Mouse (Mus musculus) hindbrain, embryonic 10.5 days (tissue): ENCODE measurements at regions not wholly inside any gene's neighbourhood (a gene's known extent, or its start where the extent isn't known, plus 50 kb on each side); places are given as distances from the start of the nearest gene placed in this dataset.

Experiments
- DNase-seq: peaks from one replicate; pipeline ENCODE4 v3.0.0-alpha.2; 2017; ENCODE audit warnings: low spot score
- H3K27ac ChIP-seq: fragments of 300-500 bp; sonication (generic); 2 replicates; pipeline ENCODE4 v1.5.1; 2016; ENCODE audit warnings: mild to moderate bottlenecking, moderate library complexity
- H3K27me3 ChIP-seq: fragments of 300-500 bp; sonication (generic); 2 replicates; pipeline ENCODE4 v1.6.1; 2016; ENCODE audit warnings: mild to moderate bottlenecking; ENCODE audit not compliant: poor library complexity, insufficient read depth, severe bottlenecking
- H3K36me3 ChIP-seq: fragments of 300-500 bp; sonication (generic); 2 replicates; pipeline ENCODE4 v1.6.1; 2016; ENCODE audit warnings: mild to moderate bottlenecking, moderate library complexity
- H3K4me1 ChIP-seq: fragments of 300-500 bp; sonication (generic); replicated peaks from 2 replicates; pipeline ENCODE4 v1.6.1; 2016; ENCODE audit warnings: mild to moderate bottlenecking
- H3K4me3 ChIP-seq: fragments of 300-500 bp; sonication (generic); 2 replicates; pipeline ENCODE4 v1.5.1; 2016; ENCODE audit warnings: mild to moderate bottlenecking, moderate library complexity
- H3K9me3 ChIP-seq: fragments of 300-500 bp; sonication (generic); 2 replicates; pipeline ENCODE4 v1.6.1; 2016; ENCODE audit warnings: mild to moderate bottlenecking, moderate library complexity
- WGBS: fragments of 180-500 bp; shearing (Covaris S2); methylation state at CpG from one replicate; pipeline ENCODE4 v1.1.7; 2016; 5-methylcytosine and 5-hydroxymethylcytosine counted together

- Histone ChIP-seq H3K27me3 (no peaks in the 10 kb centered on the region), H3K4me3 (no peak overlapping the region), H3K36me3 (no peaks in the 10 kb centered on the region), H3K9me3 (no peaks in the 10 kb centered on the region), H3K4me1 (no peaks in the 10 kb centered on the region), H3K27ac (no peak overlapping the region)
- WGBS: 87% methylated on average over 2 of the region's 2 CpGs
- no peak for DNase-seq
Observed at GRCm38 (mm10) chr11:31522127-31522526, 149.6 kb downstream of the Bod1 start.

GRCm38 (mm10) chr11:31520909-31521308 is 150.8 kb downstream of the Bod1 start:
- no peak overlapping the region for H3K27ac ChIP-seq
- no peaks in the 10 kb centered on the region for H3K9me3 ChIP-seq
- no peaks in the 10 kb centered on the region for H3K27me3 ChIP-seq
- no peak for DNase-seq
- H3K4me3 ChIP-seq: no peak overlapping the region
- 78% methylated on average over 4 of the region's 4 CpGs for WGBS
- no peaks in the 10 kb centered on the region for H3K4me1 ChIP-seq
- H3K36me3 ChIP-seq: no peaks in the 10 kb centered on the region

- no peaks in the 10 kb centered on the region for H3K36me3 ChIP-seq
- H3K9me3 ChIP-seq: no peaks in the 10 kb centered on the region
- WGBS: 80% methylated on average over 5 of the region's 5 CpGs
- DNase-seq: no peak
- H3K4me1 ChIP-seq: no peaks in the 10 kb centered on the region
- H3K27me3 ChIP-seq: no peaks in the 10 kb centered on the region
- no peak overlapping the region for H3K4me3 ChIP-seq
- H3K27ac ChIP-seq: no peak overlapping the region
Observed at GRCm38 (mm10) chr11:31503239-31503916, 133.5 kb upstream of the Stc2 start.

GRCm38 (mm10) chr11:31485429-31485828 is 115.6 kb upstream of the Stc2 start:
- H3K4me3 ChIP-seq: no peak overlapping the region
- no peaks in the 10 kb centered on the region for H3K36me3 ChIP-seq
- H3K4me1 ChIP-seq: no peaks in the 10 kb centered on the region
- no peaks in the 10 kb centered on the region for H3K9me3 ChIP-seq
- 77% methylated on average over 4 of the region's 4 CpGs for WGBS
- H3K27me3 ChIP-seq: no peaks in the 10 kb centered on the region
- no peak for DNase-seq
- H3K27ac ChIP-seq: no peak overlapping the region

GRCm38 (mm10) chr11:31481057-31481340 is 111.1 kb upstream of the Stc2 start:
- Histone ChIP-seq H3K9me3 (no peaks in the 10 kb centered on the region), H3K27me3 (no peaks in the 10 kb centered on the region), H3K27ac (no peak overlapping the region), H3K36me3 (no peaks in the 10 kb centered on the region), H3K4me3 (no peak overlapping the region), H3K4me1 (peaks cover 12% of the 10 kb centered on the region; the same call in 1 of the 2 replicates)
- no peak for DNase-seq
- WGBS: 89% methylated on average over 1 of the region's 1 CpGs

- WGBS: 81% methylated on average over 5 of the region's 5 CpGs
- H3K4me3 ChIP-seq: no peak overlapping the region
- DNase-seq: no peak
- H3K9me3 ChIP-seq: no peaks in the 10 kb centered on the region
- H3K36me3 ChIP-seq: no peaks in the 10 kb centered on the region
- no peaks in the 10 kb centered on the region for H3K27me3 ChIP-seq
- no peak overlapping the region for H3K27ac ChIP-seq
- peaks cover 12% of the 10 kb centered on the region; the same call in 1 of the 2 replicates for H3K4me1 ChIP-seq
Observed at GRCm38 (mm10) chr11:31480225-31481056, 110.6 kb upstream of the Stc2 start.

- 65% methylated on average over 1 of the region's 1 CpGs for WGBS
- peaks cover 18% of the 10 kb centered on the region; the same call in 1 of the 2 replicates for H3K4me1 ChIP-seq
- H3K27me3 ChIP-seq: no peaks in the 10 kb centered on the region
- H3K27ac ChIP-seq: 0 out of 2 replicates have a peak overlapping the region, but pooled peaks have one; percentile 16
- H3K4me3 ChIP-seq: no peak overlapping the region
- H3K9me3 ChIP-seq: no peaks in the 10 kb centered on the region
- H3K36me3 ChIP-seq: no peaks in the 10 kb centered on the region
- DNase-seq: no peak
Observed at GRCm38 (mm10) chr11:31477763-31478162, 107.9 kb upstream of the Stc2 start.

GRCm38 (mm10) chr11:31477104-31477503 is 107.2 kb upstream of the Stc2 start:
- 61% methylated on average over 3 of the region's 3 CpGs for WGBS

GRCm38 (mm10) chr11:31473017-31473416 is 103.1 kb upstream of the Stc2 start:
- Histone ChIP-seq H3K9me3 (no peaks in the 10 kb centered on the region), H3K27me3 (no peaks in the 10 kb centered on the region), H3K4me1 (peaks cover 18% of the 10 kb centered on the region; the same call in 1 of the 2 replicates), H3K4me3 (no peak overlapping the region), H3K27ac (no peak overlapping the region), H3K36me3 (no peaks in the 10 kb centered on the region)
- WGBS: 60% methylated on average over 4 of the region's 4 CpGs
- DNase-seq: no peak

More at GRCm38 (mm10) chr11:31477104-31477503, 107.2 kb upstream of the Stc2 start:
- no peaks in the 10 kb centered on the region for H3K9me3 ChIP-seq
- H3K27ac ChIP-seq: no peak overlapping the region
- H3K36me3 ChIP-seq: no peaks in the 10 kb centered on the region
- H3K4me3 ChIP-seq: no peak overlapping the region
- DNase-seq: no peak
- H3K27me3 ChIP-seq: no peaks in the 10 kb centered on the region
- peaks cover 18% of the 10 kb centered on the region; the same call in 1 of the 2 replicates for H3K4me1 ChIP-seq

- Histone ChIP-seq H3K4me1 (peaks cover 6% of the 10 kb centered on the region; the same call in 1 of the 2 replicates), H3K4me3 (no peak overlapping the region), H3K36me3 (no peaks in the 10 kb centered on the region), H3K27me3 (no peaks in the 10 kb centered on the region), H3K27ac (no peak overlapping the region), H3K9me3 (no peaks in the 10 kb centered on the region)
- DNase-seq: no peak
- WGBS: 70% methylated on average over 2 of the region's 2 CpGs
Observed at GRCm38 (mm10) chr11:31470681-31471414, 101.0 kb upstream of the Stc2 start.

- no peaks in the 10 kb centered on the region for H3K36me3 ChIP-seq
- no peak overlapping the region for H3K27ac ChIP-seq
- H3K27me3 ChIP-seq: no peaks in the 10 kb centered on the region
- H3K4me3 ChIP-seq: no peak overlapping the region
- DNase-seq: no peak
- 89% methylated on average over 1 of the region's 1 CpGs for WGBS
- no peaks in the 10 kb centered on the region for H3K9me3 ChIP-seq
- no peaks in the 10 kb centered on the region for H3K4me1 ChIP-seq
Observed at GRCm38 (mm10) chr11:31464844-31465243, 95.0 kb upstream of the Stc2 start.

GRCm38 (mm10) chr11:31462440-31462839 is 92.6 kb upstream of the Stc2 start:
- no peaks in the 10 kb centered on the region for H3K9me3 ChIP-seq
- H3K27me3 ChIP-seq: no peaks in the 10 kb centered on the region
- no peaks in the 10 kb centered on the region for H3K4me1 ChIP-seq
- H3K36me3 ChIP-seq: no peaks in the 10 kb centered on the region
- no peak overlapping the region for H3K4me3 ChIP-seq
- H3K27ac ChIP-seq: no peak overlapping the region
- no peak for DNase-seq

GRCm38 (mm10) chr11:31461824-31462223 is 92.0 kb upstream of the Stc2 start:
- 84% methylated on average over 4 of the region's 4 CpGs for whole genome bisulfite sequencing
- Histone ChIP-seq H3K4me1 (no peaks in the 10 kb centered on the region), H3K9me3 (no peaks in the 10 kb centered on the region), H3K4me3 (no peak overlapping the region), H3K27ac (no peak overlapping the region), H3K36me3 (no peaks in the 10 kb centered on the region), H3K27me3 (no peaks in the 10 kb centered on the region)
- no peak for DNase-seq
